Mouse (Mus musculus): ENCODE results near the gene Ctsd.

Ctsd gene

GRCm38 (mm10) chr7:142375261-142375724 is 12.5 kb downstream of the Ctsd start:
- DNase-seq (ENCODE audit: low spot score in 2 of 2), result peak in 1 of 2 experiments; percentile 52

DNA sequence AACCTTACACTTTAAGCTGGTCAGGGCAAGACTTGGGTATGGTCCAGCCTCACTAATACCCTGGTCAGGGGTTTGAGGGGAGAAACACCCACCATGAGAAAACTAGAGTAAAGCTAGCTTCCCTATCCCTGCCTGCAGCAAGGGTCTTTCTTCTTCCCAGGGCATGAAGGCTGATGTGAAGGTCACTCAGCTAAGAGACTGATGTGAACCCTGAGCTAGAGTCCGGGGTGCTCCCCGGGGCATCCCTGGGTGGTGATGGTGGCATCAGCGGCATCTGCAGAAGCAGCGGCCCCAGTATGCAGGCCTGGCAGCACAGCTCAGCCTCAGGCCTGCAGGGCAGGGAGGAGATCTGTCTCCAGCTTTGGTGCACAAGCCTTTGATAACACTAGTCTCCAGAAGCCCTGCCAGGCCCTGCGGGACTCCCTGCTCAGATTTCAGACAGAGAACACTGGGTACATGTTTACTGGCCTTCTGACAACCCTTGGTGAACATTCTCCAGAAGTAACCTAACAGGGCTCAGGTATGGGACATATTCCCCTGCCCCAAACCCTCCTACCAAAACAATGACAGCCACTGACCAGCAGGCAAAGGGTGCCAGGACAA is 13.3 kb downstream of the Ctsd start:
- no peak for DNase-seq (ENCODE audit: low spot score in 2 of 2)

DNA sequence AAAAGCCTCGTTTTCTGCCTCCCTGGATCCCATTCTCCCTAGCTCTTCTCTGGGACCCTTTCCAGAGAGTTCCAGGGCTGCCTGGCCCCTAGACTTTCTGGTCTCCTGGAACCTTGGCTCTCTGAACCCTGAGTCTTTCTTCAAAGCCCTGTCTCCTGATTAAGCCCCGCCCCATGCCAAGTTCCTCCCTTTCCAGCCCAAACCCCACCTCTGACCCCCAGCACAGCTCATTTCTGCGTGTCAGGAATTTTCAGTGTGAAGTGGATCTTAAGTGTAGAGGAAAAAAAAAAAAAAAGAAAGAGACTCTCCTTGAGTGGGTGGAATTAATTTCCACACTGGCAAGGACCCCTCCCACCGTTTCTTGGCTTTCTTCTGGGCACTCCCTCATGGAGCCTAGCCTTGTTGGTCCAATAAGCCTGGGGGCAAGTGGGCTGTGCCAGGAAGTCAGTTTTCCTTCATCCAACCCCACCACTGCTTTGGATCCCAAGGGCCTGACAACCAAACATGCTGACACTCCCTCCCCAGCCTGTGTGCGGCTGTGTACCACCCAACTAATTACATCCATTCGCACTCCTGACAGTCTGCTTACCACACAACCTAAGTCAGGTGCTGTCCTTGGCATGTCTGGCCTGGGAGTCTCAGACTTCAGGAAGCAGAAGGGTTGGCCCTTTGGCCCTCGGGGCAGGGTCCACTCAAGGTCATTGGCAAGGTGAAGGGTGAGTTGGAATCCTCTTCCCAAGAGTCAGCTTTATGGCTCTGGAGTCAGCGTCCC is 14.0 kb downstream of the Ctsd start, which contains the start of gene Ifitm10:
TSS of gene Ifitm10 (minus strand) at position 113 of the 772 bp plus-strand sequence.
- no peak for DNase-seq (ENCODE audit: low spot score in 2 of 2)

- DNase-seq (ENCODE audit: low spot score in 2 of 2), result no peak
Observed at GRCm38 (mm10) chr7:142373039-142373438, 14.8 kb downstream of the Ctsd start.

GRCm38 (mm10) chr7:142371768-142372661 is 15.8 kb downstream of the Ctsd start:
- DNase-seq (ENCODE audit: low spot score in 2 of 2), result no peak

DNA sequence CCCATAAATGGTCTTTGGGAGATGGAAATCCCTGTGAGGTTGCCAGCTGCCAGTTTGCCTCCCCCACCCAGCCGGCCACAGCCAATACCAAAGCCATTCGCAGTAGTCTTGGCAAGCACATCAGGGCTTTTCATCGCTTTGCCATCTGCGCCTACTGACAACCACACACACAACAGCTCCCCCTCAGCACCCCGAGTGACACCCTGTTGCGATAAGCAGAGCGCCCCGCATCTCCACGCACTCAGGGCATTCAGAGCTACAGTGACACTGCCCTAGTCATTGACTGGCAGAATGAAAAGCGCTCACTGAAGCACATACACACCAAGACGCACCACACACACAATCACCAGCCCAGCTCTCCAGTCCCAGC is 16.5 kb downstream of the Ctsd start:
- DNase-seq (ENCODE audit: low spot score in 2 of 2), result no peak

DNA sequence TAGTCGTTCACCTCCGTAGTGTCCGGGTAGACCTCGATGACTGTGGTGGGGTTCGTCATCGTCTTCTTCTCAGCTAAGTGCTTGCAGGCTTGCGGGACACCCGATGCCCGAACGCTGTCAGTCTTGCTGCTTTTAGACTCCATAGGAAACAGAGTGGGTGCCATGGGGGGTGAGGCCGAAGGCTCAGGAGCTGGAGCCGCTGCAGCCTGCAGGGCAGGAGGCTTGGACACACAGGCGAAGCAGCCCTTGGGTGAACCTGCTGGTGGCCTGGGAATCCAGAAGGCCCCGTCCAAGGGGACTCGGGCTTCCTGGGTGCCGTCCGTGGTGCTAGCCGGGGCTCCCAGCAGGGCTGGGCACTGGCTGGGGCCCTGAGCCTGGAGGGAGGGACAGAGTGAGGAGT is 16.9 kb downstream of the Ctsd start:
- DNase-seq (ENCODE audit: low spot score in 2 of 2), result no peak

- no peak for DNase-seq (ENCODE audit: low spot score in 2 of 2)
Observed at GRCm38 (mm10) chr7:142369820-142370219, 18.0 kb downstream of the Ctsd start.

GRCm38 (mm10) chr7:142368856-142369255 is 19.0 kb downstream of the Ctsd start:
- no peak for DNase-seq (ENCODE audit: low spot score in 2 of 2)

GRCm38 (mm10) chr7:142363107-142363506 is 24.7 kb downstream of the Ctsd start:
- no peak for DNase-seq (ENCODE audit: low spot score in 2 of 2)

DNA sequence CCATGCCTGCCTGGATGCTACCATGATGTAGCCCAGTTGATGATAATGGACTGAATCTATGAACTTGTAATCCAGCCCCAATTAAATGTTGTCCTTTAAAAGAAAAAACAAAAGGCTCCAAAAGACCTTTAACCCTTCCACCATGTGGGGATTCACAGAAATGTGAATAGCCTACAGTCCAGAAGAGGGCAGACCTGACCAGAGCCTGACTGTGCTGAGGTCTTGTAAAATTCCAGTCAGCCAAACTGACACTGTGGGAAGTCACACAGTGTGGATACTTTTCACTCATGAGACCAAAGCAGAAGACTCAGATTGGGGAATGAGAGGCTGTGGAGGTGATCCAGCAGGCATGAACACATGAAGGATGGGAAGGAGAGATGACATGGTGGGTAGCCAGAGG is 27.1 kb downstream of the Ctsd start:
- no peak for DNase-seq (ENCODE audit: low spot score in 2 of 2)

- no peak for DNase-seq (ENCODE audit: low spot score in 2 of 2)
Observed at GRCm38 (mm10) chr7:142359129-142359528, 28.7 kb downstream of the Ctsd start.

- no peak for DNase-seq (ENCODE audit: low spot score in 2 of 2)
Observed at GRCm38 (mm10) chr7:142357566-142357965, 30.3 kb downstream of the Ctsd start.

GRCm38 (mm10) chr7:142354661-142355233 is 33.1 kb downstream of the Ctsd start:
- peak in 1 of 2 experiments; percentile 28 for DNase-seq (ENCODE audit: low spot score in 2 of 2)

DNA sequence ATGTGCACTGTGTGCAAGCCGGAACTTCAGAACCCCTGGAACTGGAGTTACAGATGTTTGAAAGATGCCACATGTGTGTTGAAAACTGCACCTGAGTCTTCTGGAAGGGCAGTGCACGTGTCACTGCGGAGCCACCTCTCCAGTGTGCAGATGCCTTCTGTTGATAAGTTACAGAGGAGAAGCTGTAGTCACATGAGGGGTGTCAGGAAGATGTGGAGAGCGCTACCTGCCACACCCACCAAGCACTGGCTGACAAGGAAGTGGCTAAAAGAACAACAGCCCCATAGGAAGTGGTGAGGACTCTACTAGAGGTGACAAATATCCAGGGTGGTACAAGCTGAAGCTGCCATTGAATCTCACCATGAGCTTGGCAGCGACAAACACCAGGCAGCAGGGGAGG is 34.0 kb downstream of the Ctsd start:
- DNase-seq (ENCODE audit: low spot score in 2 of 2), result peak; percentile 71 to 83

- no peak for DNase-seq (ENCODE audit: low spot score in 2 of 2)
Observed at GRCm38 (mm10) chr7:142351569-142351968, 36.3 kb downstream of the Ctsd start.

DNA sequence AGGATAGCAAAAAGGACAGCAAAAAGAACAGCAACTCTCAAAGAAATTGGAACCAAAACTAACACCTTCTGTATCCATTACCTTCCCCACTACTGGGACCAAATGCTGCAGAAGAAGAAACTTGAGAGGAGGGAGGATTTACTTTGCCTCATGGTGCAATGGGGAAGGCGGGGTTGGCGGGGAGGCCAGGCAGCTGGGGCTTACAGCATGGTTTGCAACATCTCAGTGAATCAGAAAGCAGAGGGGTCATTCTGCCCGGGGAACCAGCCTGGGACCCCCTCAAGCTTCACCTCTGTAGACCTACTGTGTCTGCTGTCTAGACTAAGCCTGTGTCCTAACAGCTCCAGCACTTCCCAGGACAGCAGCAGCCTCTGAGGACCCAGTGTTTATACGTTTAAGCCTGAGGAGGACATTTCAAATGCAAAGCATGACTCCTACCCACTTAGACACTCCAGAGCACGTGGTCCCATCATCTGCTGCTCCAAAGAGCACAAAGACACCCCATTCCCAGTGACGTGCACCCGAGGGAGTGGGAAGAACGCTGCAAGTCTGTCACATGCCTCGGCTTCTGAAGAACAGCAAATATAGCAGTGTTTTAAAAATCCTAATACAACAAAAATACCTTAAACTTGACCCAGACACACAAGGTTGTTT is 38.4 kb downstream of the Ctsd start:
- DNase-seq (ENCODE audit: low spot score in 2 of 2), result no peak

DNA sequence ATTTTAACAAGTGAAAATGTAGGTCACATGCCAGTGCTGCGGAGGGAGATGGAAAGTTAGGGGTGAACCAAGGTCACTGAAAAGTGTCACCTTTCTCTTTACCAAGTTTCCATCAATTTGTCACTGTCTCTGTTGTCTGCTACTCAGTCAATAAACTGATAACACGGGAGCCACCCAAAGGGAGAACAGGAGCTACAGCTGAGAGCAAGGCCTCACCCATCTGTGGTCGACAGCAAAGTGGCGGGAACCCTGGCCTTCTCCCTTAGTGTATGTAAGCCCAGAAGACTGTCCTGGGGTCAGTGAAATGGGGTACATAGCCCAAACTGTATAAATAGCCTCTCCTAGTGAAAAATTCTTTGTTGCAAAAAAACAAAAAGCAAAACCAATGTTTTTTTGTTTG is 40.3 kb downstream of the Ctsd start:
- DNase-seq (ENCODE audit: low spot score in 2 of 2), result no peak

DNA sequence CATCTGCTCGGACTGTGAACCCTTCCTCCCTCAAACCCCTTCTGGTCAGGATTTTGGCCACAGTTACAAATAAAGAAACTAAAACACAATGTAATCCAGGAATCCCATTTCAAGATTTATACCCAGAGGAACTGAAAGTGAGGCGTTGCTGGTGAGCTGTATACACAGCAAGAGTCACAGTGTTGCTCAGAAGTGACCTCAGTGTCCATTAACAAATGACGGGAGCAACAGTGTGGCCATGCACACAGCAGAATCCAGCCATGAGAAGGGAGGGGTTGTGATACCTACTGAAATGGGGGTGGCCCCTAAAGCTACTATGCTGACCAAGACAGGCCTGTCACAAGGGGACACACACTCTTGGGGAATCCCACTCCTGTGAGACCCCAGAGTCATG is 45.6 kb downstream of the Ctsd start:
- peak in 1 of 2 experiments; percentile 32 for DNase-seq (ENCODE audit: low spot score in 2 of 2)

DNA sequence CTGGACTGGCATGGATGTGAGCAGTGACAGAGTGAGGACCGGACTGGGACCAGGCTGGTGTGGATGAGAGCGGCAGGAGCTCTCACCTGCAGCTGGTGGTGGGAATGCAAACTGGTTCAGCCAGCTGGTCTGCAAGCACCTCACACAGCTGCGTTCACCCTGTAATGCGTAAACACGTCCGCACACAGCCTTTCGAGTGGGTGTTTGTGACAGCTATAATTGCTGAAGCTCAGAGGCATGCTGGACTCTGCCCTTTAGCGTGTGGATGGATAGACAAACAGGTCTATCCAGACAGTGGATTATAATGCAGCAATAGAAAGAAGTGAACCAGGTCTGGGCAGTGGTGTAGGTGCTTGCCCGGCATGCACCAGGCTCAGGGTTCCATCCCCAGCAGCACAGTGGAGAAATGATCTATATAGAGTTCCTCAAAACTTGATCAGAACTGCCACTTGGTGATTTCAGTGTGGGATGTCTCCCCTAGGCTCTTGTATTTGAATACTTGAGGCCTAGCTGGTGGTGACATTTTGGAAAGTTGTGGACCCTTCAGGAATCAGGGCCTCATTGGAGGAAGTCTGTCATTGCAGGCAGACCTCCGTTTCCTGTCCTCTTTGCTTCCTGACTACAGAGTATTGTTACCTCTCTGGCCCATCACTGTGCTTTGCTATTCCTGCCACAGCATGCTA is 46.1 kb downstream of the Ctsd start:
- DNase-seq (ENCODE audit: low spot score in 2 of 2), result peak in 1 of 2 experiments; percentile 30
